In the genomic region with DNA sequence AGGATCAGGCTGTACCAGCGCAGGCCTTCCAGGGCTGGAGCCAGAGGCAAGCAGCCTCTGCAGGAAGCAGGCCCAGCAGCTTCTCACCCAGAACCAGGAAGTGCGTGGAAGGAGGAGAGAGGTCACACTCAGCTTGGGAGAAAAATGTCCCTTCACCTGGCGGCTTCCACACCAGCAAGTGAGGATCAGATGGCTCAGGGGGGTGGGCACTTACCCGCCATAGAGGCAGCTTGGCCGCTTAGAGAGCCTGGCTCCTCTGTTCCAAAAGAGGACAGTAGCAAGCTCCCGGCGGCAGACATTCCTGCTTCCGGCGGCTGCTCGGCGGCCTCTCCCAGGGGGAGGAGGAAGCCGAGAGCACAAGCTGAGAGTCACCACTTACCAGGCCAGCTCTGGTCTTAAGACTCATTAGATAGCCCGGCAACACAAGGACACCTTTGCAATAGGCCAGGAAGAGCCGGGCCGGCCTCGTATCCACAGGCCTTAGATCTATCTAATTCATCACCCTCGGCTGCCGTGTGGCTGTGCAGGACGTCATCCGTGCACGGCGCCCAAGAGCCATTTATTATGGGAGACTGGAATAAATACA, we compare ENCODE assay signal across 8 mouse cellular contexts. TPM values are rescaled to one million over a fixed set of nuclear protein-coding genes. Genes with fewer than 3 reads are reported as not detected.
A peak's percentile ranks its signal among the peaks of the same experiment; 100 is the strongest.
DNase-seq lines count a peak whose midpoint lies in the region; ATAC-seq and TF ChIP-seq lines count a peak whose summit lies in the region.

No protein-coding gene starts in this region.

- no peak overlapping the region for H3K4me3 ChIP-seq in forebrain, postnatal 0 days (ENCODE audit: low read depth, low read length)
- H3K4me3 ChIP-seq in hindbrain, embryonic 13.5 days, result peak overlapping the region; percentile 18
- peak overlapping the region; percentile 9 for H3K4me3 ChIP-seq in midbrain, embryonic 16.5 days (ENCODE audit: low read depth, low read length)

- H3K4me1 ChIP-seq in forebrain, postnatal 0 days (ENCODE audit: insufficient read depth), result peaks cover 31% of the 10 kb centered on the region
- peaks cover 84% of the 10 kb centered on the region for H3K4me1 ChIP-seq in hindbrain, embryonic 13.5 days (replicated peaks)
- peaks cover 56% of the 10 kb centered on the region for H3K4me1 ChIP-seq in midbrain, embryonic 16.5 days (ENCODE audit: control insufficient read depth, insufficient read depth, low read length)

- peak; percentile 57 to 67 for DNase-seq in layer of hippocampus, postnatal 10 days (ENCODE audit: low spot score in 2 of 2)
- no peak for DNase-seq in layer of hippocampus, postnatal 25 days (ENCODE audit: extremely low spot score in 1 of 2, low spot score in 1 of 2)
- DNase-seq in brain, embryonic 14.5 days (ENCODE audit: low read depth), result peak; percentile 76
- peak; percentile 62 for DNase-seq in forebrain, postnatal 0 days
- DNase-seq in liver, result peak; percentile 34

- peak overlapping the region; percentile 86 for H3K27ac ChIP-seq in forebrain, postnatal 0 days (ENCODE audit: low read depth, low read length)
- H3K27ac ChIP-seq in hindbrain, embryonic 13.5 days, result peak overlapping the region; percentile 97
- peak overlapping the region; percentile 88 for H3K27ac ChIP-seq in midbrain, embryonic 16.5 days (ENCODE audit: low read length)

- H3K27me3 ChIP-seq in forebrain, postnatal 0 days (ENCODE audit: insufficient read depth, low read length), result no peaks in the 10 kb centered on the region
- H3K27me3 ChIP-seq in hindbrain, embryonic 13.5 days, result no peaks in the 10 kb centered on the region
- H3K27me3 ChIP-seq in midbrain, embryonic 16.5 days (ENCODE audit: control insufficient read depth, insufficient read depth, low read depth, low read length), result no peaks in the 10 kb centered on the region

- TF ChIP-seq CTCF in brain, embryonic 14.5 days (IDR thresholded peaks at IDR 0.05; ENCODE audit: borderline replicate concordance, extremely low read depth, insufficient read depth, insufficient read length), result no peak
- no peak for TF ChIP-seq CTCF in forebrain, postnatal 0 days (IDR thresholded peaks at IDR 0.05; ENCODE audit: low read depth)

- no peak for TF ChIP-seq POLR2A in brain, embryonic 14.5 days (IDR thresholded peaks at IDR 0.05; ENCODE audit: borderline replicate concordance, extremely low read depth, insufficient read depth, insufficient read length, poor library complexity, severe bottlenecking)

- peak overlapping the region; percentile 43 for H3K4me2 ChIP-seq in forebrain, postnatal 0 days (ENCODE audit: low read depth)
- peak overlapping the region; percentile 50 for H3K4me2 ChIP-seq in hindbrain, embryonic 13.5 days
- peak overlapping the region; percentile 53 for H3K4me2 ChIP-seq in midbrain, embryonic 16.5 days (ENCODE audit: low read length)

- H3K36me3 ChIP-seq in forebrain, postnatal 0 days (ENCODE audit: insufficient read depth), result no peaks in the 10 kb centered on the region; the same call in 1 of the 2 replicates
- H3K36me3 ChIP-seq in hindbrain, embryonic 13.5 days, result no peaks in the 10 kb centered on the region
- H3K36me3 ChIP-seq in midbrain, embryonic 16.5 days (ENCODE audit: control insufficient read depth, insufficient read depth, low read length), result no peaks in the 10 kb centered on the region

- H3K9me3 ChIP-seq in forebrain, postnatal 0 days (ENCODE audit: low read length), result no peaks in the 10 kb centered on the region
- no peaks in the 10 kb centered on the region for H3K9me3 ChIP-seq in hindbrain, embryonic 13.5 days
- no peaks in the 10 kb centered on the region for H3K9me3 ChIP-seq in midbrain, embryonic 16.5 days (replicated peaks; ENCODE audit: control insufficient read depth, low read length, poor library complexity, severe bottlenecking)

- H3K9ac ChIP-seq in forebrain, postnatal 0 days, result peak overlapping the region; percentile 53
- peak overlapping the region; percentile 73 for H3K9ac ChIP-seq in hindbrain, embryonic 13.5 days
- peak overlapping the region; percentile 63 for H3K9ac ChIP-seq in midbrain, embryonic 16.5 days (ENCODE audit: low read depth, low read length)

- WGBS in forebrain, postnatal 0 days, result 5% methylated on average over 22 of the region's 22 CpGs
- 3% methylated on average over 22 of the region's 22 CpGs for WGBS in hindbrain, embryonic 13.5 days
- whole genome bisulfite sequencing in midbrain, embryonic 16.5 days, result 2% methylated on average over 22 of the region's 22 CpGs

- peak; percentile 53 for ATAC-seq in forebrain, postnatal 0 days
- ATAC-seq in hindbrain, embryonic 13.5 days (ENCODE audit: low FRiP score), result peak; percentile 63
- ATAC-seq in midbrain, embryonic 16.5 days, result peak; percentile 37
- ATAC-seq in CD4-positive, CD25-positive, alpha-beta regulatory T cell, adult 4 months, result no peak

RNA-seq across cellular contexts. Expression of gene Zmynd8, which starts 40.9 kb away (rescaled TPM):
- total RNA-seq in layer of hippocampus, postnatal 10 days (2021), result 100 to 1,000 TPM; 112 to 116 TPM
- 100 to 1,000 TPM; 140 to 173 TPM for total RNA-seq in layer of hippocampus, postnatal 25 days (2021)
- polyA plus RNA-seq in brain, embryonic 14.5 days (2012; rRNA removed), result 49.7 and 75.8 TPM in 2 replicates
- total RNA-seq in forebrain, postnatal 0 days (2014; rRNA removed), result 51.4 and 63.5 TPM in 2 replicates
- 37.7 and 45.7 TPM in 2 replicates for polyA plus RNA-seq in forebrain, postnatal 0 days (2015; fragmentation: Nextera tagmentation; extraction: Ambion mirVana)
- 82.2 and 86.6 TPM in 2 replicates for polyA plus RNA-seq in hindbrain, embryonic 13.5 days (2015; fragmentation: Nextera tagmentation; extraction: Ambion mirVana)
- 78.7 and 87.3 TPM in 2 replicates for polyA plus RNA-seq in midbrain, embryonic 16.5 days (2015; fragmentation: Nextera tagmentation; extraction: Ambion mirVana)
- 10 to 100 TPM; 66.6 to 75.4 TPM for polyA plus RNA-seq in CD4-positive, CD25-positive, alpha-beta regulatory T cell, adult 4 months (2017; shearing (Covaris generic))

Comparison
In these comparisons a context has a peak if more than half of its experiments do, and no peak if none do; other contexts are left out.
1. DNase-seq: peak in layer of hippocampus, postnatal 10 days (2 of 2), brain, embryonic 14.5 days (single experiment), forebrain, postnatal 0 days (single experiment) and liver (single experiment); none in layer of hippocampus, postnatal 25 days (0 of 2).
2. Peak in every context shown above with its lines, with median percentiles within 50 percentile points of each other: H3K27ac ChIP-seq, H3K4me2 ChIP-seq and H3K9ac ChIP-seq.